Mouse (Mus musculus) cerebellum, adult 9-10 months (tissue): ENCODE measurements around the gene Rasl12.

Source experiments
- DNase-seq: peaks from one replicate; pipeline ENCODE4 v3.0.0; 2022

Rasl12 gene

GRCm38 (mm10) chr9:65458975-65459374 lies 60.7 kb downstream of the Rasl12 start:
- DNase-seq: no peak

GRCm38 (mm10) chr9:65460198-65460597 lies 61.9 kb downstream of the Rasl12 start:
- no peak for DNase-seq

GRCm38 (mm10) chr9:65460732-65461442 lies 62.6 kb downstream of the Rasl12 start, which contains the start of gene Spg21:
TSS of gene Spg21 (plus strand) at chr9:65460947.
- DNase-seq: peak; percentile 95

- DNase-seq: no peak
Measured at GRCm38 (mm10) chr9:65462544-65462943, 64.2 kb downstream of the Rasl12 start.

- no peak for DNase-seq
Measured at GRCm38 (mm10) chr9:65464161-65464560, 65.9 kb downstream of the Rasl12 start.
